Mouse (Mus musculus) MEL (cell line): ENCODE data around the gene Slc13a4.
A peak's percentile ranks its signal among the peaks of the same experiment; 100 is the strongest.

ENCODE experiments used
- CTCF ChIP-seq, 3 experiments: IDR thresholded peaks in 2 of 3; conservative IDR thresholded peaks in 1 of 3; 2 replicates each; pipeline ENCODE4 v1.5.1; 2011 to 2012; ENCODE audit warnings: low read length in 3 of 3, low read depth in 2 of 3, mild to moderate bottlenecking in 2 of 3, improper control_type of control experiment in 1 of 3, inconsistent platforms in 1 of 3, mixed read lengths in 1 of 3, moderate library complexity in 1 of 3; ENCODE audit not compliant: control insufficient read depth in 1 of 3, insufficient read depth in 1 of 3, poor library complexity in 1 of 3, severe bottlenecking in 1 of 3
- MXI1 ChIP-seq: IDR thresholded peaks from 2 replicates; pipeline ENCODE4 v1.6.1; 2011; ENCODE audit warnings: mild to moderate bottlenecking, low read depth, low read length, improper control_type of control experiment
- POLR2AphosphoS5 ChIP-seq: IDR thresholded peaks from 2 replicates; pipeline ENCODE4 v1.6.1; 2012; ENCODE audit warnings: low read depth, borderline replicate concordance, mild to moderate bottlenecking, inconsistent platforms, low read length, moderate library complexity, mixed read lengths
- SIN3A ChIP-seq: IDR thresholded peaks from 2 replicates; pipeline ENCODE4 v1.6.1; 2012; ENCODE audit warnings: low read length, improper control_type of control experiment, inconsistent platforms
- TBP ChIP-seq: IDR thresholded peaks from 2 replicates; pipeline ENCODE4 v1.8.0; 2011; ENCODE audit warnings: low read depth, low read length, improper control_type of control experiment
- ZKSCAN1 ChIP-seq: IDR thresholded peaks from 2 replicates; pipeline ENCODE4 v1.6.1; 2012; ENCODE audit warnings: low read depth, mild to moderate bottlenecking, inconsistent platforms, low read length, improper control_type of control experiment, moderate library complexity

GRCm38 (mm10) chr6:35252477-35253346 is 55.2 kb downstream of the Slc13a4 start:
- TF ChIP-seq ZKSCAN1 (0 out of 2 replicates have a peak, but pooled peaks have one; percentile 7), TBP (0 out of 2 replicates have a peak, but pooled peaks have one; percentile 31), POLR2AphosphoS5 (no peak), SIN3A (peak; percentile 78), CTCF (IDR thresholded peaks at IDR 0.05 in 2 of 3, conservative IDR thresholded peaks at IDR 0.05 in 1 of 3; ENCODE audit: control insufficient read depth in 1 of 3, insufficient read depth in 1 of 3, low read depth in 2 of 3, low read length in 3 of 3, poor library complexity in 1 of 3, severe bottlenecking in 1 of 3) (peak; percentile 58 to 94 (median 79)), MXI1 (peak; percentile 59)
